Mouse (Mus musculus): ENCODE results near the gene Wwp2. TPM values are rescaled to one million over a fixed set of nuclear protein-coding genes. Genes with fewer than 3 reads are reported as not detected.

Gene Wwp2
- total RNA-seq, 2 experiments from 2014 or later, result 13.1 to 17.1 TPM

DNA sequence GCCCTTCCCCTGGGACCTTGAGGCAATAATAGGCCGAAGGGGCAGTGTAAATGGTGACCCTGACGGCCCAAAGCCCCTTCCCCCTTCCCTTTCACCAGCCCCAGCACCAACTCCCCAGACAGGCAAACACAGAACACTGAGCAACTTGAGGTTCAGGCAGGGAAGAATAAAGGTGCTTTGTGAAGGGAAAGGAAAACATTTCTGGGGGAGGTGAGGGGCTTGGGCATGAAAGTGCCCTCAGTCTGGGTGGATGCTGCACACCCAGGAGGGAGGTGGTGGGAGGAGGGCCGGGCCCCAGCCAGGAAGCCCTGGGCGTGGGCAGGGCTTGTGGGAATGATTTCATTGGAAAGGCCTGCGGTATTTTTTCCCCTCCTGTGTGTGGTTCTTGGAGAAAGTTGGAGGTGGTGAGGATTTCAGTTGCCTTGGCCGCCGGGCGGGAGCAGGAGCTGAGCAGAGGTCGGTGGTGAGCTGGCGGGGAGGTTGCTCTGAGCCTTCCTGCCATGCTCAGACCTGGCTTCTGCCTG, 108.5 kb downstream of the Wwp2 start:
- intact Hi-C loops (cut with DNase I), result no loop called here
- peak in 1 of 2 experiments; percentile 21 for DNase-seq

DNA sequence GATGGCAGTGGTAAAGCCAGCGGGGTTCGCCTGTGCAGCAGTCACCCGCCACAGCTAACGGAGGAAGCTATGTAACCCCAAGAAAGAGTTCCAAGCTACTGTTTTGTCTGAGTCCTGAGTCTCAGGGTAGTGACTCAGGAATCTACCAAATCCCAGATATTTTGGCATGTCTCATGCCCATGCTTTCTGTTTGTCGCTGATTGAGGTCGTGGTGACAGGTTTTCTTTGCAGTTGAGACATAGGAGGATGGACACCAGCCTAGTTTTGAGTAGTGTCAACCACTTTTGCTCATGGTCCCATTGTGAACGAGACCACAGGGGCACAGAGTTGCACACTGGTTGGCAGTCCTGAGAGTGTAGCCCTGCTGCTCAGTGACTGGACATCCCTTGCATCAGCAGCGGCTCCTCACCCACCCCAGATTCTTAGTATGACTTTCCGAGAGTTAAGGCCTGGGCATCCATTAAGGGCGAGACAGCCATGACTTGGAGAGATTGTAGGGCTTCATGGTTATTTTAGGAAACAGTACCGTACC, 109.5 kb downstream of the Wwp2 start:
- intact Hi-C loops (cut with DNase I), result no loop called here
- no peak for DNase-seq

DNA sequence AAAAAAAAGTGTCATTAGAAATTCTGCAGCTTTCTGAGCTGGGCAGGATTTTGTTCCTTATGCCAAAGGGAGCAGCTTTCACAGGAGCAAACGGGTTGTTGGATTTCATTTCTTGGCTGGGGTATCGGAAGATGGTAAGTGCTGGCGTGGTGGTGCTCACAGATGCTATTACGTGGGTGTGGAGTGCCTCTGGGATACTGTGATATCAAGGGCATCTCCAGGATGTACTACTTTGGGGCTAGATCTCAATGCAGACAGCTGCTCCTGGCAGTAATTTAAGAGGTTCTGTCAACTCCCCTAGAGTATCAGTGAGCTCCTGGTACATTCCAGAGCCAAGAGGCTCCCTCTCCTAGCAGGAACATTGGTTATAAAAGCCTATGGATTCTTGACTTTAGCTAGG, 110.0 kb downstream of the Wwp2 start:
- intact Hi-C loops (cut with DNase I), result no loop called here
- DNase-seq, result no peak

DNA sequence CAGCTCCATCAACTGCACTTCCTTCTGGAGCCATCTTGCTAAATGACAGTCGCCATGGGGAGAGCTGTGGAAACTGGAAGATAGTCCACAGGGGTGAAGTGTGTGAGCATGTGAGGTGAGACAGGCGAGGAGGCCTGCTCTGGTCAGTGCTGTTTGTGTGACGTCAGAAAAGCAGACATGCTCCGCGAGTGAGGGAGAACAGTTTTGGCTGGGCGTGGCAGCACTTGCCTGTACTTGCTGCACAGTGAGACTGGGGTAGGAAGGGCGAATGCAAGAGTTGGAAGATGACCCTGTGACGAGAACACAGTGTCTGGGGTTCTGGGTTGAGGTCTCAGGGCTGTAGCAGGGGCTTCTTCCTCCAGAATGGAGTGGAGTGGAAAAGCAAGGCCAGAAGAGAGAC, 110.7 kb downstream of the Wwp2 start:
- DNase-seq, result no peak
- intact Hi-C loops (cut with DNase I), result no loop called here

DNA sequence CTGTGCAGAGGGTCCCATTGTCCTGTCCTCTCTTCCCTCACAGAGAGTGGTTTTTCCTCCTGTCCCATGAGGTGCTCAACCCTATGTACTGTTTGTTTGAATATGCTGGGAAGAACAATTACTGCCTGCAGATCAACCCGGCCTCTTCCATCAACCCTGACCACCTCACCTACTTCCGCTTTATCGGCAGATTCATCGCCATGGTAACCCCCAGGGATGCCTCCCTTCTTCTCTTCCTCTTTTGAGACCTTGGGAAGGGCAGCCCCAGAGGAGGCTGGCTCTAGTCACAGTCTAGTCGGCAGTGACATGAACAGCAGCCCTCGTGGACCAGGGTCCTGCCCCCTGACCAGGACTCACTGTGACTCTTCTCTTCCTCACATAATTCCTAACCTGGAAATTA, 116.1 kb downstream of the Wwp2 start:
- intact Hi-C loops (cut with DNase I), result no loop called here
- DNase-seq, result no peak

DNA sequence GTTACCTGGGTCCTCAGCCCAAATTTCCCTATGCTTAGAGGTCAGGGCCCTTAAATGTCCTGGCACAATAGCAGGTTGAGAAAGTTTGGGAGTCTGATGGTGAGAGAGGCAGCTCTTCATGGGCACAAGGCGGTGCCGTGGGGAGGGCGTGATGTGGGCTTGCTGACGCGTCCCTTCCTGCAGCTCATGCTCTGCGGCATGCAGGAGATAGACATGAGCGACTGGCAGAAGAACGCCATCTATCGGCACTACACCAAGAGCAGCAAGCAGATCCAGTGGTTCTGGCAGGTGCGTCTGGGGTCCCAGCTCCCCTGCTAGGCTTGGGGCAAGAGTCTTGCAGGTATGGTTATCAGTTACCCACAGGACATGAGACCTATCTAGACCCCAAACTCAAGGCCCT, 119.1 kb downstream of the Wwp2 start:
- DNase-seq, result no peak
- intact Hi-C loops (cut with DNase I), result no loop called here

DNA sequence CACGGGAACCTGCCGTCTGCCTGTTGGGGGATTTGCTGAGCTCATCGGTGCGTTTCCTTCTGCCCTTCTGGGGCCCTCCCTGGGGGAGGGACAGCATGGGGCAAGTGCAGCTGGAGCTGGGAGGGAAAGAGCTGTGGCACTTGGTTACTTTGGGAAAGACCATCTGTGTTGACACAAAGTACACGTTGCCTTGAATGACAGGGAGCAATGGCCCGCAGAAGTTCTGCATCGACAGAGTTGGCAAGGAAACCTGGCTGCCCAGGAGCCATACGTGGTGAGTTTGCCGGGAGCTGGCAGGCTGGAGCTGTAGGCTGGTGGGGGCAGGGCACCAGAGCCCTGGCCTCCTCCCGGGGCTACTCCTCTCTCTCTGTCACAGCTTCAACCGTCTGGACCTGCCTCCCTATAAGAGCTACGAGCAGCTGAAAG, 120.4 kb downstream of the Wwp2 start:
- intact Hi-C loops (cut with DNase I), result no loop called here
- DNase-seq, result no peak

DNA sequence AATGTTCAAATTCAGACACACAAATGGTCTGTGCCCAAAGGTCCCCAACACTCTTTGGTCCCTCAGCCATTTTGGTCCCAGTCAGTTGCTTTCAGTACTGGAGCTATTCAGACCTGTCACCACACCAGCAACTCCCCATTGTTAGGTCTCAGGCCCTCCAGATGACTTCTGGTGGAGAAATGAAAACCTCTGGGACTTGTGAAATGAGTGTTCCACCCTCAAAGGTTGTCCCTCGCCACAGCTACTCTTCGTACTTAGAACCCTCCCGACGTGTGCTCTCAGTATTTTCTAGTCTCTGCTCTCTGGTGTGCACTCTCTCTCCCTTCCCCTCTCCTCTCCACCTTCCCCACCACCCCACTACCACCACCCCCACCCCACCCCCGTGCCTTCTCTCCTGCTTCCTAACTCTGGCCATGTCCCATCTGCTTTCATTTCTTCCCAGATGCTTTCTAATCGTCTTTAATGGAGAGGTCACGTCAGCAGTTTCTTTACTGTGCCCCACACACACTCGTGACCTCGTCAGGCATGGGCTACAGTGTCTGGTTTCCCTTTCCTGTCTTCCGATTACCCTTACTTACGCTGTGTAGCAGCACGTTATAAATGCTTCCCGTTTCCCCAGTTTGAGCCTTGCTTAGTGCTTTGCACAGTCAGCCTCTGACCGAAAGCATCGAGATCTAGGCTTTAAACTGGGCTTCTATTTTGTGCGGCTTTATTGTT, 124.8 kb downstream of the Wwp2 start:
- DNase-seq, result no peak
- intact Hi-C loops (cut with DNase I), result no loop called here

DNA sequence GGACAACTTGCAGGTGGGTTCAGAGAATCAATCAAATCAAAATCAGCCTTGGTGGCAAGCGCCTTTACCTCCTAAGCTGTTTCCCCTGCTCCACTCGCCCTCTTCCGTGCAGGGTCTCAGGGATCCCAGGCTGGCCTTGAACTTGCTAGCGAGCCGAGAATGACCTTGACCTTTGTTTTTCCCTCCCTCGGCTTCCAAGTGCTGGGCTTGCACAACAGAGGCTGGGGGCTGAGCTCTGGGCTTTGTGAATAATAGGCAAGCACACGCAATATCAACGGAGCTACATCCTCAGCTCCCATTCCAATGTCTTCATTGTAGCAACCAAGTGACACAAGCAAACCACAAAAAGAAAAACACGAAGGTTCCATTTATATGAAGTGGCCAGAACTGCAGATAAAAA, 126.0 kb downstream of the Wwp2 start:
- intact Hi-C loops (cut with DNase I), result no loop called here

DNA sequence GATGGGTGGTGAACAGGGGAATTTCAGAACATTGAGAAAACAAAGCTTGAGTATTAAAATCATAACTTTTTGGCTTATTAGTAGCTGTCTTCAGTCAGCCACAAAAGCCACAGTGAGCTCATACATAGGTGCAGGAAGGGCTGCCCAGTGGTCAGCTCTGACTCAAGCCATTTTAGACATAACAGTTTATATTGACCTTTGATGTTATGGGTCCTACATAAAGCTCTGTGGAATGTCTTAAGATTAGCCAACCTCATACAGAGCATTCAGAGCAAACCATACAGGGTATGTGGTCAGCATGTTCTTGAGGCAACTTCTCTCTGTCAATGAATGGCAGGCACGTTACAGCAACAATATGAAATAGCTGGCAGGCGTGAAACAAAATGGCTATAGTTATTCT, 134.9 kb downstream of the Wwp2 start:
- intact Hi-C loops (cut with DNase I), result no loop called here
- no peak for DNase-seq

More for the DNA sequence above, 126.0 kb downstream of the Wwp2 start:
- DNase-seq, result no peak

DNA sequence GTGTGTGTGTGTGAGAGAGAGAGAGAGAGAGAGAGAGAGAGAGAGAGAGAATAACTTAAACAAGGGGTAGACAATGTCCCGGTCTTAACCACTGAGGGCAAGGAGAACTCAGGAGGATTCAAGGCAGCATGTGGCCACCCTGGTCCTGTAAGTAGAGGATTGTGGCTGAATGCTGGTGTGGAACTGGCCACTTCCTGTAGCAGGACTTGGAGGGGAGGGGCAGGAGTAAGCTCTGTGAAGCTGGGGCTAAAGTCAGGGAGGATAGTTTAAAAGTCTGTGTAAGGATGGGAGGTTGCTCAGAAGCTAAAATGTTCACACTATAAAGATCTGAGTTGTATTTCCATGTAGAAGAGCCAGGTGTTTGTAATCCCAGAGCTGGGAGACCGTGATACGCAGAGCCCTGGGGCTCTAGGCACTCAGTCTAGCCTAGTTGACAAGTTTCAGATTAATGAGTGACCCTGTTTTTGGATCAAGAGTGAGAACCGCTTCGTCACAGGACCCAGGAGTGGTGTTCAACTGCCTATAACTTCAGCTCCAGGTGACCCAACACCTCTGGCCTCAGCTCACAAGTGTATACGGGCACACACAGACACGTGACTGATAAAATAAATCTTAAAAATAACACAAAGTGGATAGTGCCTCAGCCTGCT, 135.4 kb downstream of the Wwp2 start:
- intact Hi-C loops (cut with DNase I), result no loop called here
- DNase-seq, result no peak

DNA sequence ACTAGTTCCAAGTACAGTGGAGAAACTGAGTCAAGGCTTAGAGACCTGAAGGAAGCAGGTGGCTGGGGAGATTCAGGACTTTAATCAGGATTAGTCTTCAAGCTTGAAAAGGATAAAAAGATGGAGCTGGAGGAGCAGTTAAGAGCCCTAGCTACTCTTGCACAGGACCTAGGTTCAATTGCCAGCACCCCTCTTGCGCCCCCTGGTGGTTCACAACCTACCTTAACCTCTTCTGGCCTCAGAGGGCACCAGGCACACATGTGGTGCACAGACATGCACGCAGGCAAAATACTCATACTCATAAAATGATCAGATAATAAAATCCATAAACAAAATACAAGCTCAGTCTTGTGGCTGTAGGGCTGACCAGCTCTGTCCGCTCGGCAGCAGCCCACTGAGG, 136.3 kb downstream of the Wwp2 start:
- intact Hi-C loops (cut with DNase I), result no loop called here

DNA sequence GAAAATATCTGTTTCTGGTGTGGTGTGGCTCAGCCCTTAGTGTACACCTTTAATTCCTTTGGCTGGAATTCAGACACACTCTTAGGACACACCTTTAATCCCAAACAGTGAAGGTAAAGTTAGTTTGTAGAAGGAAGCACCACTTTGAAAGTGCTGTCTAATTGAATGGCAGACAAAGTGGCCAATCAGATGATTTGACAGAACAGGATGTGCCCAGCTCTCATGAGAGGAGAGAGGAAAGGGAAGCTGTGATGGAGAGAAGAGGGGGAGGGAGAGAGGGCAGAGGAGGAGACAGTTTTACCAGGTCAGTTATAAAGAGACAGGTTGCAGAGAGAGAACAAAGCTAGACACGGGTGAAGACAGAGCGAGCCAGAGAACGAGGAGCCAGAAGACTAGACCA, 138.6 kb downstream of the Wwp2 start:
- intact Hi-C loops (cut with DNase I), result no loop called here
- DNase-seq, result no peak

More for the DNA sequence above, 136.3 kb downstream of the Wwp2 start:
- peak; percentile 68 to 73 for DNase-seq

DNA sequence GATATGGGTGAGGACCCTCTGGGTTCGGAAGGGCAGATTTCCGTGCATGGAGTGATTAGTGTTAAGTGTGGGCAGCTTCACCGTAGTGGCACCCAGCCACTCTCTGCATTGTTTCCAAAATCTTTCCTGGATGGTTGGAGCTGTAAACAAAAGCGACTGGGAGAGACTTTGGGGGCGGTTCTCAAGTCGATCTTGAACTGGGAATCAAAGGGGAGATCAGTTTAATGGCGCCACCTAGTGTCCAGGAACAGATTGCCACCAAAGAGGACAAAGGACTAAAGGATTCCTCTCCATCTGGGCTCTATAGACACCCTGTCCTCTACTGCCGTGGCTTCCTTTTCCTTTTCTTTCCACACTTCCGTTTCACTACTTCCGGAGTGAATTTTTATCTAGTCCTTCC, 140.5 kb downstream of the Wwp2 start:
- DNase-seq, result peak; percentile 45 to 67
- intact Hi-C loops (cut with DNase I), result loop anchor here (1.0 kb wide), 1 partner anchor 121 kb away; no protein-coding TSS in a partner anchor

DNA sequence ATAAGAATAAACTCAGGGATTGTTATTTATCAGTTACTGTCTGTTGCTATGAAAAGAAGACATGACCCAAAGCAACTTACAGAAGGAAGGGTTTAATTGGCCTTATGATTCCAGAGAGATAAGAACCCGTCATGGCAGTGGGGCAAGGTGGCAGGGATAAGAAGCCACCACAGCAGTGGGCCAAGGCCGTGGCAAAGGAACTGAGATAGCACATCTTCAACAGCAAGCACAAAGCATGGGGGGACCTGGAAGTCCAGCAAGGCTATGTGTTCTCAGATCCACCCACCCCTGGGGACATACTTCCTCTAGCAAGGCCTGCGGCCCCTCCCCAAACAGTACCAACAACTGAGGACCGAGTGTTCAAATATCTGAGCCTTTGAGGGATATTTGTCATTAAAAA, 141.5 kb downstream of the Wwp2 start:
- no peak for DNase-seq
- intact Hi-C loops (cut with DNase I), result no loop called here

DNA sequence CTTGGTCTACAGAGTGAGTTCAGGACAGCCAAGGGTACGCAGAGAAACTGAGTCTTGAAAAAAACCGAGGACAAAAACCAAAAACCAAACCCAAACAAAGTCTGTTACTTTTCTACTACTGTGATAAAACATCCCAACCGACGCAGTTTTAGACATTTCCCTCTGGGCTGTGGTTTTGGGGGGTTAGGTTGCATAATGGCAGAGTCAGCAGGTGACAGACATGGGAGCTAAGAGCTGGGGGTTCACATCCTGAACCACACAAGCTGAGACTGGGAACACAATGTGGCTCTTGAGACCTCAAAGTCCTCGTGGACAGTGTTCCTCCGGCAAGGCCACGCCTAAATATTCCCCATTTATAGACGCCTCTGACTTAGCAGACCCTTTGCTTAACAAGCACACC, 142.0 kb downstream of the Wwp2 start:
- no peak for DNase-seq
- intact Hi-C loops (cut with DNase I), result no loop called here

DNA sequence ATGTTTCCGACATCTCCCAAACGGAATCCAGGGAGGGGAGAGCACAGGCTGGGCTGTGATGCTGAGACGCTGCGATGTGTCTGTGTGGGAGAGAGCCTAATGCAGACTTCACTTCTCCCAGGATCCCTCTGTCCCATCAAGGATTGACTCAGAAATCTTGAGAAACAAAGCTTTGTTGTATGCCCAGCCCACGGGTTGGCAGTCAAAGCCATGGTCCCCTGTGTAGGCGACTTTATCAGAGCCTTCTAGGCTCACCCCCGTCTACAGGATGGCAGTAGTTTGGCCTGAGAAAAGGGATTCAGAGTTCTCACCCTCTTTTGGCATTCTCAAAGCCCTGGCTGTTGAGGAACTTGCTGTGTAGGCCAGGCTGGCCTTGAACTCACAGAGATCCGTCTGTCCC, 142.4 kb downstream of the Wwp2 start:
- DNase-seq, result no peak
- intact Hi-C loops (cut with DNase I), result no loop called here

DNA sequence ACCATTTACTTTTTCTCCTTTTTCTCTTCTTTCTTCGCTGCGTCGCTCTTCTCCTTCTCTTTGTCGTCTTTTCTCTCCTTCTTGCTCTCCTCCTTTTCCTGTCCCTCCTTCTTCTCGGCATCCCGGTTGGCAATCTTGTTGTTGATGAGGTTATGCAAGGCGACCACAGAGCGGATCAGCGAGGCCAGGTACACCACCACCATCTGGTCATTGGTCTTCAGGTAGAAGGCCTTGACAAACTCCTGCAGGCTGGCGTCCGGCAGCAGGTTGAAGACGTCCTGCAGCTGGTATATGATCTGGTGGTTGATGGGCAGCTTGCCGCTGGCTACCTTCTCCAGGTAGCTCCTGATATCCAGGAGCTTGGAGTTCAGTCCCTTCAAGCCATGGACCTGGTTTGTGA, 144.7 kb downstream of the Wwp2 start:
- intact Hi-C loops (cut with DNase I), result no loop called here
- no peak for DNase-seq

DNA sequence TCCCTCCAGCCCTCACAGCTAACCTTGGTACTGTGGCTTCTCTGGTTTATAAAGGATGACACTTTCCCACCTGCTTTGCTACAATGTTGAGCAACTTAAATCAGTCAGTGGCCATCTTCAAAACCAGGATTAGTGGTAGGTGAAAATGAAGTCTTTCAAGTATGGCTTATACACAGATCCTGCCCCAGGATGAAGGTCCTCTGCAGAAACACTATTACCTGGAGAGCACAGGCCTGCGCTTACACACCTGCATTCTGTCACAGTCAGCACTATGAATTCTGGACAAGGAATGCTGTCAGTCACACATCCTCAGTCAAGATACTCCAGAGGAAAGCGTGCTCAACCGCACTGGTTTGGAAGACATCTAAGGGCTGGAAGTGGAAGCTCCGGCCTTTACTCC, 145.4 kb downstream of the Wwp2 start:
- intact Hi-C loops (cut with DNase I), result no loop called here
- DNase-seq, result no peak

DNA sequence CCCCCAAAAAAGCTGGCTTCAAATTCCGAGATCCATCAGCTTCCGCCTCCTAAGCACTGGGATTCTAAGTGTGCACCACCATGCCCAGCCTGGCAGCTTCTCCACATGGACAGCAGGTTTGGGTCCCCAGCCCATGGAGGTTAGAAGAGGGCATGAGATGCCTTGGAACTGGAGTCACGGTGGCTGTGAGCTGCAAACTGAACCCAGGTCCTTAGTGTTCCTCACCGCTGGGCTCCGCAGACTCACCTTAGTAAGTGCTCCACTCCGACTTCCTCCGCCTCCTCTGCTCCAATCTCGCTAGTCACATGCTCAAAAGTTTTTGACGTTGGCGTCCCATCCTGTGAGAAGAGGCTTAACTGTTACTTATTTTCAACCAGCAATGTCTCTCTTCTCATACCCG, 146.0 kb downstream of the Wwp2 start:
- intact Hi-C loops (cut with DNase I), result no loop called here
- DNase-seq, result no peak

DNA sequence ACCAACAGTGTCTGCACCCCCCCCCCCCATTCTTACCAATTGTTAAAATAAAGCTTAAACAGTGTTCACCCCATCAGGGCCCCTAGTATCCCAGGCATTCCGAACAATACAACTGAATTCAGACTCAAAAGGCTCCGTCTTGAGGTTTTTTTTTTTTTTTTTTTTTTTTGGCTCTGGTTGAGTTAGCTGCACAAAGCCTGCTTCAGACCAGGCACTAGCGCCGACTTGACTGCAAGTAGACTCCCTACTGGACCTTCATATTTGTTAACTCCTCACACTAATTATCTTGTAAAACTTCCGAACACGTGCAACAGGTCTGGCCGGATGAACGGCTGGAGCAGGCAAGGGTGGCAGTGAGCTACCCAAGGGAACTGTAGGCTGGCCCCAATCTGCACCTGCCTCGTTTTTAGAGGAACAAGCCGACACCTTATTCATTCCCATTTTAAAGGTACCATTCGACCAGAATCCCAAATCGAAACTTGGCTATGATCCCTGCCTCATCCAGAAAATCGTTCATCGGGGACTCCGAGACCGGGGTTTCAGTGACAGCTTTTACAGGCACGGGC, 151.3 kb downstream of the Wwp2 start:
- no peak for DNase-seq
- intact Hi-C loops (cut with DNase I), result no loop called here
